Comparison of ENCODE assay signal across 15 mouse cellular contexts in the genomic region with DNA sequence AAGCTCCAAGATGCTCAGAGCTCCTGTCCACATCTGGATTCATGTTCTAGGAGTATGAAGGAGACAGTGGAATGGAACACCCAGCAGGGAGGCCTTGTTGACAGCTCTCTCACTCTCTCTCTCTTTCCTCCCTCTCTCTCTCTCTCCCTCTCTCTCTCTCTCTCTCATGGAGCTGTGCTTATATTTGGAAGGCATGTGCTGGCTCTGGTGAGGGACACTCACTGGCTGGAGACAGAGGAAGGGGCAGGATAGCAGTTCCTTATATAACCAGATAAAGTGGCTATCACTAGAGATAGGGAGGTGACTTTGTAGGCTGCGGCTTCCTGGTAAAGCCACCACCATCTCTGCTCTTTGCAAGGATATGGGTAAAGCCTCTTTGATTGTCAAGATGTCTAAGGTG. TPM values are rescaled to one million over a fixed set of nuclear protein-coding genes. Genes with fewer than 3 reads are reported as not detected.
DNase-seq lines count a peak whose midpoint lies in the region; ATAC-seq and TF ChIP-seq lines count a peak whose summit lies in the region.
"Had no signal": no experiment of that assay in that cellular context is flagged by ENCODE, and none has a peak within 500 bp of the region (broad histone marks: within the 10 kb centered on the region; RNA-seq: fewer than 3 reads in every experiment).

No protein-coding gene starts in this region.

- H3K36me3 ChIP-seq in forebrain, embryonic 10.5 days (replicated peaks) = 0 out of 2 replicates have a peak, but pooled peaks cover 2% of the 10 kb centered on the region
- no peaks in the 10 kb centered on the region for H3K36me3 ChIP-seq in forebrain, postnatal 0 days (ENCODE audit: insufficient read depth)
- no peaks in the 10 kb centered on the region for H3K36me3 ChIP-seq in hindbrain, embryonic 12.5 days
- H3K36me3 ChIP-seq in hindbrain, postnatal 0 days (ENCODE audit: insufficient read depth, low read length) = no peaks in the 10 kb centered on the region
- H3K36me3 ChIP-seq in liver, embryonic 13.5 days = no peaks in the 10 kb centered on the region
- H3K36me3 ChIP-seq: hindbrain, embryonic 10.5 days had no signal

- 0 out of 2 replicates have a peak, but pooled peaks cover 7% of the 10 kb centered on the region for H3K27me3 ChIP-seq in forebrain, embryonic 10.5 days (ENCODE audit: poor library complexity, severe bottlenecking)
- no peaks in the 10 kb centered on the region for H3K27me3 ChIP-seq in forebrain, postnatal 0 days (ENCODE audit: insufficient read depth, low read length)
- H3K27me3 ChIP-seq in hindbrain, embryonic 12.5 days = no peaks in the 10 kb centered on the region
- no peaks in the 10 kb centered on the region for H3K27me3 ChIP-seq in hindbrain, postnatal 0 days (ENCODE audit: insufficient read depth, low read length)
- H3K27me3 ChIP-seq in liver, embryonic 13.5 days = 0 out of 2 replicates have a peak, but pooled peaks cover 12% of the 10 kb centered on the region

- no peak overlapping the region for H3K4me3 ChIP-seq in forebrain, embryonic 10.5 days
- H3K4me3 ChIP-seq in forebrain, postnatal 0 days (ENCODE audit: low read depth, low read length) = no peak overlapping the region
- H3K4me3 ChIP-seq in hindbrain, embryonic 12.5 days = no peak overlapping the region
- H3K4me3 ChIP-seq in hindbrain, postnatal 0 days (ENCODE audit: low read length) = no peak overlapping the region
- H3K4me3 ChIP-seq in liver, embryonic 13.5 days (replicated peaks) = peak overlapping the region; percentile 47
- H3K4me3 ChIP-seq: hindbrain, embryonic 10.5 days had no signal

- 0 out of 2 replicates have a peak overlapping the region, but pooled peaks have one; percentile 62 for H3K27ac ChIP-seq in forebrain, embryonic 10.5 days
- H3K27ac ChIP-seq in forebrain, postnatal 0 days (ENCODE audit: low read depth, low read length) = no peak overlapping the region
- 0 out of 2 replicates have a peak overlapping the region, but pooled peaks have one; percentile 19 for H3K27ac ChIP-seq in hindbrain, embryonic 12.5 days
- H3K27ac ChIP-seq in hindbrain, postnatal 0 days = no peak overlapping the region
- peak overlapping the region; percentile 100 for H3K27ac ChIP-seq in liver, embryonic 13.5 days

- no peaks in the 10 kb centered on the region for H3K9me3 ChIP-seq in forebrain, embryonic 10.5 days
- H3K9me3 ChIP-seq in forebrain, postnatal 0 days (ENCODE audit: low read length) = no peaks in the 10 kb centered on the region
- H3K9me3 ChIP-seq in hindbrain, embryonic 12.5 days (replicated peaks) = no peaks in the 10 kb centered on the region
- no peaks in the 10 kb centered on the region for H3K9me3 ChIP-seq in hindbrain, postnatal 0 days (ENCODE audit: low read length)
- H3K9me3 ChIP-seq in liver, embryonic 13.5 days (replicated peaks) = no peaks in the 10 kb centered on the region
- H3K9me3 ChIP-seq: hindbrain, embryonic 10.5 days had no signal

- no peak for TF ChIP-seq CTCF in forebrain, postnatal 0 days (IDR thresholded peaks at IDR 0.05; ENCODE audit: low read depth)
- no peak for TF ChIP-seq CTCF in hindbrain, postnatal 0 days (IDR thresholded peaks at IDR 0.05; ENCODE audit: low read depth)

- no peak overlapping the region for H3K4me2 ChIP-seq in forebrain, postnatal 0 days (ENCODE audit: low read depth)
- no peak overlapping the region for H3K4me2 ChIP-seq in hindbrain, embryonic 12.5 days (replicated peaks)
- no peak overlapping the region for H3K4me2 ChIP-seq in hindbrain, postnatal 0 days (ENCODE audit: low read depth, low read length)
- H3K4me2 ChIP-seq in liver, embryonic 13.5 days = peak overlapping the region; percentile 72
- H3K4me2 ChIP-seq: midbrain, embryonic 11.5 days had no signal

- H3K4me1 ChIP-seq in forebrain, embryonic 10.5 days = peaks cover 27% of the 10 kb centered on the region
- peaks cover 7% of the 10 kb centered on the region; the same call in 1 of the 2 replicates for H3K4me1 ChIP-seq in forebrain, postnatal 0 days (ENCODE audit: insufficient read depth)
- H3K4me1 ChIP-seq in hindbrain, embryonic 12.5 days = peaks cover 10% of the 10 kb centered on the region
- H3K4me1 ChIP-seq in hindbrain, postnatal 0 days (ENCODE audit: insufficient read depth, low read length) = peaks cover 9% of the 10 kb centered on the region; the same call in 1 of the 2 replicates
- peaks cover 88% of the 10 kb centered on the region for H3K4me1 ChIP-seq in liver, embryonic 13.5 days (replicated peaks)

- WGBS in forebrain, embryonic 10.5 days = 94% methylated on average over 1 of the region's 1 CpGs
- 96% methylated on average over 1 of the region's 1 CpGs for WGBS in forebrain, postnatal 0 days
- 92% methylated on average over 1 of the region's 1 CpGs for WGBS in hindbrain, embryonic 12.5 days
- WGBS in hindbrain, postnatal 0 days = 96% methylated on average over 1 of the region's 1 CpGs
- 15% methylated on average over 1 of the region's 1 CpGs for WGBS in liver, embryonic 13.5 days (ENCODE audit: insufficient replicate concordance)

- no peak for DNase-seq in forebrain, embryonic 10.5 days (ENCODE audit: extremely low spot score, low spot score)
- DNase-seq in forebrain, postnatal 0 days = no peak
- DNase-seq in hindbrain, postnatal 0 days (ENCODE audit: low spot score) = no peak
- DNase-seq in CD4-positive helper T cell, adult 2 months (ENCODE audit: low read depth, low spot score) = peak; percentile 38
- DNase-seq in liver, embryonic 13.5 days = peak; percentile 56
- DNase-seq: cerebellum, adult 2 months; embryo, embryonic 11 days; kidney, adult 2 months; lung, adult 2 months; right cerebral cortex, postnatal 4 days had no signal

- no peak overlapping the region for H3K9ac ChIP-seq in forebrain, postnatal 0 days
- no peak overlapping the region for H3K9ac ChIP-seq in hindbrain, embryonic 12.5 days
- H3K9ac ChIP-seq in hindbrain, postnatal 0 days (replicated peaks; ENCODE audit: low read length) = no peak overlapping the region
- H3K9ac ChIP-seq in liver, embryonic 13.5 days = peak overlapping the region; percentile 78

- no peak for ATAC-seq in forebrain, postnatal 0 days
- ATAC-seq in hindbrain, embryonic 12.5 days (ENCODE audit: low FRiP score) = no peak
- no peak for ATAC-seq in hindbrain, postnatal 0 days
- ATAC-seq in liver, embryonic 13.5 days (ENCODE audit: low read depth) = peak; percentile 8; the same call in 1 of the 2 replicates
- ATAC-seq in activated CD4-positive, CD25-positive, alpha-beta regulatory T cell, adult 4 months = no peak
- no peak for ATAC-seq in inflammation-experienced regulatory T-cells, adult 6 months

RNA-seq across cellular contexts. Expression of gene Clk3, which starts 4.6 kb away (rescaled TPM):
- polyA plus RNA-seq in forebrain, embryonic 10.5 days (2016; fragmentation: Nextera tagmentation; extraction: Ambion mirVana) = 92.5 and 95.1 TPM in 2 replicates
- 79.7 and 105 TPM in 2 replicates for total RNA-seq in forebrain, postnatal 0 days (2014; rRNA removed)
- polyA plus RNA-seq in forebrain, postnatal 0 days (2015; fragmentation: Nextera tagmentation; extraction: Ambion mirVana) = 55.4 and 61.7 TPM in 2 replicates
- 81.8 and 82.5 TPM in 2 replicates for polyA plus RNA-seq in hindbrain, embryonic 12.5 days (2016; fragmentation: Nextera tagmentation; extraction: Ambion mirVana)
- total RNA-seq in hindbrain, postnatal 0 days (2014; rRNA removed) = 76.3 and 83.7 TPM in 2 replicates
- 48.8 and 52.7 TPM in 2 replicates for polyA plus RNA-seq in hindbrain, postnatal 0 days (2015; fragmentation: Nextera tagmentation; extraction: Ambion mirVana)
- polyA plus RNA-seq in liver, embryonic 13.5 days (2015; fragmentation: Nextera tagmentation; extraction: Ambion mirVana) = 86.2 and 97.4 TPM in 2 replicates
- 10 to 100 TPM; 70.7 to 77.8 TPM for polyA plus RNA-seq in activated CD4-positive, CD25-positive, alpha-beta regulatory T cell, adult 4 months (2017; shearing (Covaris generic))
- 100 to 1,000 TPM in 1 of 3 experiments, 10 to 100 TPM in 2; 75.8 to 110 (median 88.0) TPM for polyA plus RNA-seq in inflammation-experienced regulatory T-cells, adult 6 months (2017; shearing (Covaris generic))

Comparison
In these comparisons a context has a peak if more than half of its experiments do, and no peak if none do; other contexts are left out.
1. H3K27ac ChIP-seq: peak in forebrain, embryonic 10.5 days (single experiment), hindbrain, embryonic 12.5 days (single experiment) and liver, embryonic 13.5 days (single experiment); none in forebrain, postnatal 0 days (single experiment) and hindbrain, postnatal 0 days (single experiment).
2. DNase-seq: peak in CD4-positive helper T cell, adult 2 months (single experiment) and liver, embryonic 13.5 days (single experiment); none in forebrain, embryonic 10.5 days (single experiment), forebrain, postnatal 0 days (single experiment) and hindbrain, postnatal 0 days (single experiment).